Comparison of ENCODE assay signal across 12 mouse cellular contexts in genomic region chr16:35591756-35592155, GRCm38 (mm10). TPM values are rescaled to one million over a fixed set of nuclear protein-coding genes. Genes with fewer than 3 reads are reported as not detected.
DNase-seq lines count a peak whose midpoint lies in the region; ATAC-seq lines count a peak whose summit lies in the region.
"Had no signal": no experiment of that assay in that cellular context is flagged by ENCODE, and none has a peak within 500 bp of the region (broad histone marks: within the 10 kb centered on the region; RNA-seq: fewer than 3 reads in every experiment).

No protein-coding gene starts in this region.

- no peaks in the 10 kb centered on the region for H3K27me3 ChIP-seq in hindbrain, embryonic 12.5 days
- H3K27me3 ChIP-seq in stomach, embryonic 16.5 days (ENCODE audit: control insufficient read depth, insufficient read depth, low read length): 0 out of 2 replicates have a peak, but pooled peaks cover 4% of the 10 kb centered on the region

- no peaks in the 10 kb centered on the region for H3K36me3 ChIP-seq in hindbrain, embryonic 12.5 days
- no peaks in the 10 kb centered on the region for H3K36me3 ChIP-seq in stomach, embryonic 16.5 days (ENCODE audit: control insufficient read depth, insufficient read depth, low read length)
- H3K36me3 ChIP-seq: G1E; liver, embryonic 13.5 days had no signal

- ATAC-seq in hindbrain, embryonic 12.5 days (ENCODE audit: low FRiP score): no peak
- ATAC-seq in stomach, embryonic 16.5 days (ENCODE audit: insufficient read depth, low FRiP score): no peak
- no peak for ATAC-seq in erythroid progenitor cell, adult 5-6 weeks (replicated peaks; ENCODE audit: low FRiP score, poor library complexity, severe bottlenecking)

- H3K4me1 ChIP-seq in hindbrain, embryonic 12.5 days: peaks cover 74% of the 10 kb centered on the region
- peaks cover 25% of the 10 kb centered on the region for H3K4me1 ChIP-seq in stomach, embryonic 16.5 days (ENCODE audit: control insufficient read depth, insufficient read depth, low read length)

- 20% methylated on average over 11 of the region's 11 CpGs for WGBS in hindbrain, embryonic 12.5 days
- 27% methylated on average over 11 of the region's 11 CpGs for WGBS in stomach, embryonic 16.5 days

- DNase-seq in right cerebral cortex, adult 18-20 months: peak; percentile 45
- no peak for DNase-seq in right cerebral cortex, postnatal 14 days
- peak; percentile 32 to 56 for DNase-seq in lung, postnatal 4 days
- no peak for DNase-seq in heart, adult 8-10 months (ENCODE audit: low spot score)
- no peak for DNase-seq in thymus, postnatal 4 days
- DNase-seq: adrenal gland, postnatal 36 days; gastrocnemius, adult 2 months; liver, embryonic 13.5 days had no signal

- H3K27ac ChIP-seq in hindbrain, embryonic 12.5 days: peak overlapping the region; percentile 62
- peak overlapping the region; percentile 55; the same call in 1 of the 2 replicates for H3K27ac ChIP-seq in stomach, embryonic 16.5 days (ENCODE audit: low read length)
- H3K27ac ChIP-seq: gastrocnemius, adult 2 months; liver, embryonic 13.5 days had no signal

- peaks cover 3% of the 10 kb centered on the region; the same call in 1 of the 2 replicates for H3K9me3 ChIP-seq in hindbrain, embryonic 12.5 days (replicated peaks)
- H3K9me3 ChIP-seq in stomach, embryonic 16.5 days (replicated peaks; ENCODE audit: control insufficient read depth, low read length): peaks cover 6% of the 10 kb centered on the region; the same call in 1 of the 2 replicates

- H3K4me3 ChIP-seq in hindbrain, embryonic 12.5 days: no peak overlapping the region
- H3K4me3 ChIP-seq in stomach, embryonic 16.5 days (replicated peaks; ENCODE audit: low read length): no peak overlapping the region
- H3K4me3 ChIP-seq: gastrocnemius, adult 2 months; liver, embryonic 13.5 days had no signal

- H3K9ac ChIP-seq in hindbrain, embryonic 12.5 days: no peak overlapping the region
- H3K9ac ChIP-seq in stomach, embryonic 16.5 days (ENCODE audit: low read length): no peak overlapping the region
- H3K9ac ChIP-seq: liver, embryonic 13.5 days had no signal

- H3K4me2 ChIP-seq in hindbrain, embryonic 12.5 days (replicated peaks): no peak overlapping the region
- H3K4me2 ChIP-seq in stomach, embryonic 16.5 days (ENCODE audit: low read depth, low read length): 0 out of 2 replicates have a peak overlapping the region, but pooled peaks have one; percentile 5
- H3K4me2 ChIP-seq: liver, embryonic 13.5 days had no signal

RNA-seq across cellular contexts. Expression of gene Sema5b, which starts 50.8 kb away (rescaled TPM):
- polyA plus RNA-seq in hindbrain, embryonic 12.5 days (2016; fragmentation: Nextera tagmentation; extraction: Ambion mirVana): 36.7 and 42.9 TPM in 2 replicates
- 3.8 and 5.3 TPM in 2 replicates for polyA plus RNA-seq in stomach, embryonic 16.5 days (2015; fragmentation: Nextera tagmentation; extraction: Ambion mirVana)
- not detected in 2 replicates for total RNA-seq in erythroid progenitor cell, adult 5-6 weeks (2015; ENCODE audit: low replicate concordance)
- not detected in 2 replicates for total RNA-seq in erythroid progenitor cell, adult 5-6 weeks (2017; ENCODE audit: low replicate concordance)
- 1 to 10 TPM; 1.6 to 3.1 (median 1.9) TPM for total RNA-seq in heart, adult 8-10 months (2022)
- polyA plus RNA-seq: G1E had no signal

Comparison
In these comparisons a context has a peak if more than half of its experiments do, and no peak if none do; other contexts are left out.
1. DNase-seq: peak in right cerebral cortex, adult 18-20 months (single experiment) and lung, postnatal 4 days (2 of 2); none in right cerebral cortex, postnatal 14 days (single experiment), heart, adult 8-10 months (single experiment) and thymus, postnatal 4 days (single experiment).